Mouse (Mus musculus) lung, postnatal 36 days (tissue): ENCODE measurements around the gene Slc16a4.
A peak's percentile ranks its signal among the peaks of the same experiment; 100 is the strongest.
"Not testable (repeated sequence)": the region's sequence is repeated elsewhere in the genome, so short reads cannot be mapped to it uniquely, and the experiment has no call there.

ENCODE experiments used
- DNase-seq: peaks from one replicate; pipeline ENCODE4 v3.0.0; 2022; ENCODE audit warnings: mixed read lengths

Slc16a4 gene

DNA sequence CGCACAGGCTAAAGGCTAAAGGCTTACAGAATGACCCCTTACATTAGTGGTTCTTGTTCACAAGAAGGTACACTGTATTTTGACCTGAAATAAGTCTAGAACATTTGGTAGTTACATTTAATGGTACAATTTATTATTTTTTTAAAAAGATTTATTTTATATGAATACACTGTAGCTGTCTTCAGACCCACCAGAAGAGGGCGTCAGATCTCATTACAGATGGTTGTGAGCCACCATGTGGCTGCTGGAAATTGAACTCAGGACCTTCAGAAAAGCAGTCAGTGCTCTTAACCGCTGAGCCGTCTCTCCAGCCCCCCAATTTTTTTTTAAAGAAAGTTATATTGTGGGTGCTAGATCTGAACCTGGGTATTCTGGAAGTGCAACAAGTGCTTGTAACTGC is 5.9 kb downstream of the Slc16a4 start:
- DNase-seq: not testable (repeated sequence)

GRCm38 (mm10) chr3:107317338-107317737 is 26.3 kb downstream of the Slc16a4 start:
- no peak for DNase-seq

GRCm38 (mm10) chr3:107321141-107321540 is 30.1 kb downstream of the Slc16a4 start:
- DNase-seq: no peak

DNA sequence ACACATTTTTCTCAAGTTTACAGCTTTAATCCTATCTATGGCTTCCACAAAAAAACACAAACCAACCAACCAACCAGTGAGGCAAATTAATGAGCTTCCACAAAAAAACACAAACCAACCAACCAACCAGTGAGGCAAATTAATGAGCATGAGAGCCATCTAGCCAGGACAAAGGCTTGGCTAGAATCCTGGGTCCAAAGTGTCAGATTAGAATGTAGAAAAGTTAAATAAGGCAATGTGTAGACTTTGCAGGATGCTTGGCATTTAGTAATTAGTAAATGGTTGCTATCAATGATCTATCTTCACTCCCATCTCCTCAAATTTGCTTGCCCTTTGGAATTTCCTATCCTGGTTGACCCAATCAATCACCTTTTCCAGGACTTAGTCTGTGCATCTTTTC is 30.7 kb downstream of the Slc16a4 start:
- no peak for DNase-seq

DNA sequence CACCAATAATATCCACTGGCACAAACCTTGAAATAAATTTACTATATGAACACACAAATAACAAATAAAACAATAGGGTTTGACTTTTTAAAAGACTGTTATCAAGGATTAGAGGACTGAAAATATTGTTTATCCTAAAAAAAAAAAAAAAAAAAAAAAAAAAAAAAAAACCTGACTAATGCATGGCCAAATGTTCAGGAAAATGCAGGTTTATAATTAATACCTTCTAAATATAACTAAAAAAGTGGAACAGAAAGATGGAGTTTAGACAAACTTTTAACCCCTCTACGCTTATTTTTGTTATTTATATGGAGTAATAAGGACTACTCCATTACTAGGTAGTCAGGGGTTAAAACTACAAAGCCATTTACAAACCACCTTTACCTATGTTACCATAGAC is 35.4 kb downstream of the Slc16a4 start:
- no peak for DNase-seq

GRCm38 (mm10) chr3:107330503-107331424 is 39.7 kb downstream of the Slc16a4 start:
- no peak for DNase-seq

GRCm38 (mm10) chr3:107331746-107332126 is 40.7 kb downstream of the Slc16a4 start:
- no peak for DNase-seq

DNA sequence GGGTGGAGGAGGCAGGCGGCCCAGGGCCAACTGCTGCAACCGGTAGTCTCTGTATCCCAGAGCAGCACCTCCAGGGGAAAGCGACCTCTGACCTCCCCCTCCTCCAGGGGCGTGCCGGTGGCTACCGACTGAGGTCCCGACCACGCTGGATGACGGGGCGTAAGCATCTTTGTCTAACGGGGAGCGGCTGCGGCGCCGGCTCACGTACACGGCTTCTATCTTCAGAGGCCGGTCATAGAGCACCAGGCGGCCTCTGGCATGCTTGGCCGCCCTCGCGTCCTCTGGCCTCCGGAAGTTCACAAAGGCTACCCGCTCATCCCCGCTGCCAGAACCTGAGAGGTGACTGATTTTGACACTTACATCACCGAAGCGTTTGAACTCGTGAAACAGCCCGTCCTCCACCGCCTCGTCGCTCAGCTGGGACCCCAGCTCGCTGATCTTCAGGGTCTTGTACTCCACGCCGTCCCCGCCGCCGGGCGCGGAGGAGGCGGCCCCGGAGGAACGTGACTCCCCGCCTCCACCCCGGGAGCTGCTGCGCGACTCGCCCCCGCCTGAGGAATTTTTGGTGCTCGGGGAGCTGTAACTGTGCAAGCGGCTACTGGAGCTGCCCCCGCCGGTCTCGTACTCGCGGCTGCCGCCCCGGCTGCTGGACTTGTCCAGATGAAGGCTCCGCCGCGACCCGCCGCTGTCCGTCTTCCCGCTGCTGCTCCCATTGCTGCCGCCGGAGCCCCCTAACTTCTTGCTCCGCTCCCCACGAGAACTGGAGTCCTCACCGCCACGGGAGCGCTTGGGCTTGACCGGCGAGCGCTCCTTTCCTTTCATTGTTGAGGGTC is 41.3 kb downstream of the Slc16a4 start:
- DNase-seq: peak; percentile 26

GRCm38 (mm10) chr3:107332960-107333380 is 41.9 kb downstream of the Slc16a4 start:
- DNase-seq: peak; percentile 99

GRCm38 (mm10) chr3:107333381-107334201 is 42.6 kb downstream of the Slc16a4 start, which contains the start of gene Rbm15:
Gene Rbm15, minus strand, starts transcription at chr3:107333673.
- DNase-seq: peak; percentile 100

DNA sequence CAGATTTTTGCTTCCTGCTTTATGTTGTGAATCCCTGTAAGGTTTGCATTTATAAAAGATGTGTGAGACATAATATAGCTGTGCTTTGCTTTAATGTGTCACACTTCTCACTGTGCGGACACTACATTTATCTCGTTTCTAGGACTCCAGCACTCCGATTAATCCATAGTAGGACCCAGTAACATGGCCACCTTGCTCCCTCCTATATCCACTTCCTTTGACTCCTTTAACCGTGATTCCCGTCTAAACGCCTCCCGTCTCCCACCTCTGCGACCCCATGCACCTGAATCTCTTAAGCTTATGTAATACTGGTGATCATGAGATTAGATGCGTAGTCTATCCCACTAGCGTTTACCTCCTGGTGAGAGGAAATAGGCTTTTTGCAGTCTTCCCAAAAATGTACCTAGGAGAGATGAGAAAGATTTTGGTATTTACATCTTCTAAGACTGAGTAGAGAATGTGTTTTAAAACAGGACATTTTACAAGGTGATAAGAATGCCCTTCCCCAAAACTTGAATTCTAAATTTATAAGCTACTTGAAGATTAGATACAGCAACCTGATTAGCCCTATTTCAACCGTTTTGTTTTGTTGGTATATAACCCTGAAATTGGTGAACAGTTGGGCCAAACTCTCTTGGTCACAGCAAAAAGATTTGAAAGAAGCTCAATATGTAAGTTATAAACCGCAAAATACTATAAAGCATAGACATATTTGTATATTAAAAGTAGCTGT is 43.3 kb downstream of the Slc16a4 start:
- DNase-seq: no peak

DNA sequence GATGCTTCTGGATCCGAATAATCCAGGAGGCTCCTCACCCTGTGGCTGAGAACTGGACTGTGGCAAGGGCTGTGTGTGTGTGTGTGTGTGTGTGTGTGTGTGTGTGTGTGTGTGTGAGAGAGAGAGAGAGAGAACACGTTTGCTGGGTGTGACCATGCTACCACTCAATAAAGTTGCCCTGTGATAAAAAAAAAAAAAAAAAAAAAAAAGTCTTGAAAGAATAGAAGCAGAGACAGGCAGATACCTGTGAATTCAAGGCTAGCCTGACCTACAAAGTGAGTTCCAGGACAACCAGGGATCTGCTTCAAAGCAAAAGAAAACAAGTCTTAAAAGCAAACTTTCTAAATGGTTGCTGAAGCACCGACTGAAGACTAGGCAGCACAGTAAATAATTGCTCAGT is 52.9 kb downstream of the Slc16a4 start:
- no peak for DNase-seq

GRCm38 (mm10) chr3:107345033-107345725 is 54.1 kb downstream of the Slc16a4 start:
- no peak for DNase-seq

GRCm38 (mm10) chr3:107349006-107349405 is 58.0 kb downstream of the Slc16a4 start:
- DNase-seq: no peak

GRCm38 (mm10) chr3:107351706-107352105 is 60.7 kb downstream of the Slc16a4 start:
- no peak for DNase-seq

GRCm38 (mm10) chr3:107355618-107356260 is 64.7 kb downstream of the Slc16a4 start:
- no peak for DNase-seq

DNA sequence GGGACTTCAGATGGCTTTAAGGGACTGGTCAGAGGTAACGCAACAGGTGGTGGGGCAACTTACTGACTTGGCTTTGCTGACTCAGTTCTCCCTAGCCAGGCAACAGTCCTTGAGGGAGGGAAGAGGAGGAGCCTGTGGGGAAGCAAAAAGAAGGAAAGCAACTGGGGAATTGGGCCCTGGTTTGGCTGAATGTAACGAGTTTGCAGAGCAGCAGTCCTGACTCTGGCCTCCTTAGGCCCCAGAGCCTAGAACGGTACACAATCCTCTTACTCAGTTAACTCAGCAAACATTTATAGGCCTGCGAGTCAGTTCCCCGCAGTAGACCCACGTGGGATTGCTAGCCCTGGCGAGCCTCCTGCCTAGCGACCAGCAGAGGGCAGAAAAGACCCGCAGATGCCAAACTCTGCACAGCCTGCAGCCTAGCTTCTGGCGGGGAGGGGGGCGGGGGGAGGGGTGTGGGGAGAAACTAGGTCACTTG is 66.0 kb downstream of the Slc16a4 start:
- peak; percentile 81 for DNase-seq

- peak; percentile 15 for DNase-seq
Observed at GRCm38 (mm10) chr3:107357700-107358234, 66.7 kb downstream of the Slc16a4 start.

- no peak for DNase-seq
Observed at GRCm38 (mm10) chr3:107360341-107360740, 69.3 kb downstream of the Slc16a4 start.
